Mouse (Mus musculus) hindbrain, embryonic 10.5 days (tissue): ENCODE results near the gene Pde4a. TPM values are rescaled to one million over a fixed set of nuclear protein-coding genes. Genes with fewer than 3 reads are reported as not detected.
A peak's percentile ranks its signal among the peaks of the same experiment; 100 is the strongest.

Experiments used
- DNase-seq: peaks from one replicate; pipeline ENCODE4 v3.0.0-alpha.2; 2017; ENCODE audit warnings: low spot score
- H3K27ac ChIP-seq: fragments of 300-500 bp; sonication (generic); 2 replicates; pipeline ENCODE4 v1.5.1; 2016; ENCODE audit warnings: mild to moderate bottlenecking, moderate library complexity
- H3K27me3 ChIP-seq: fragments of 300-500 bp; sonication (generic); 2 replicates; pipeline ENCODE4 v1.6.1; 2016; ENCODE audit warnings: mild to moderate bottlenecking; ENCODE audit not compliant: poor library complexity, insufficient read depth, severe bottlenecking
- H3K36me3 ChIP-seq: fragments of 300-500 bp; sonication (generic); 2 replicates; pipeline ENCODE4 v1.6.1; 2016; ENCODE audit warnings: mild to moderate bottlenecking, moderate library complexity
- H3K4me1 ChIP-seq: fragments of 300-500 bp; sonication (generic); replicated peaks from 2 replicates; pipeline ENCODE4 v1.6.1; 2016; ENCODE audit warnings: mild to moderate bottlenecking
- H3K4me3 ChIP-seq: fragments of 300-500 bp; sonication (generic); 2 replicates; pipeline ENCODE4 v1.5.1; 2016; ENCODE audit warnings: mild to moderate bottlenecking, moderate library complexity
- H3K9me3 ChIP-seq: fragments of 300-500 bp; sonication (generic); 2 replicates; pipeline ENCODE4 v1.6.1; 2016; ENCODE audit warnings: mild to moderate bottlenecking, moderate library complexity
- WGBS: fragments of 180-500 bp; shearing (Covaris S2); methylation state at CpG from one replicate; pipeline ENCODE4 v1.1.7; 2016; 5-methylcytosine and 5-hydroxymethylcytosine counted together
- polyA plus RNA-seq: library from polyadenylated mRNA; unstranded; fragments of >200 nt; fragmentation: Nextera tagmentation; extraction: Ambion mirVana; gene quantifications from 2 replicates; pipeline ENCODE4 v1.2.1, GENCODE M21; 2016

Gene Pde4a
- polyA plus RNA-seq, result 3.7 and 6.5 TPM in 2 replicates

DNA sequence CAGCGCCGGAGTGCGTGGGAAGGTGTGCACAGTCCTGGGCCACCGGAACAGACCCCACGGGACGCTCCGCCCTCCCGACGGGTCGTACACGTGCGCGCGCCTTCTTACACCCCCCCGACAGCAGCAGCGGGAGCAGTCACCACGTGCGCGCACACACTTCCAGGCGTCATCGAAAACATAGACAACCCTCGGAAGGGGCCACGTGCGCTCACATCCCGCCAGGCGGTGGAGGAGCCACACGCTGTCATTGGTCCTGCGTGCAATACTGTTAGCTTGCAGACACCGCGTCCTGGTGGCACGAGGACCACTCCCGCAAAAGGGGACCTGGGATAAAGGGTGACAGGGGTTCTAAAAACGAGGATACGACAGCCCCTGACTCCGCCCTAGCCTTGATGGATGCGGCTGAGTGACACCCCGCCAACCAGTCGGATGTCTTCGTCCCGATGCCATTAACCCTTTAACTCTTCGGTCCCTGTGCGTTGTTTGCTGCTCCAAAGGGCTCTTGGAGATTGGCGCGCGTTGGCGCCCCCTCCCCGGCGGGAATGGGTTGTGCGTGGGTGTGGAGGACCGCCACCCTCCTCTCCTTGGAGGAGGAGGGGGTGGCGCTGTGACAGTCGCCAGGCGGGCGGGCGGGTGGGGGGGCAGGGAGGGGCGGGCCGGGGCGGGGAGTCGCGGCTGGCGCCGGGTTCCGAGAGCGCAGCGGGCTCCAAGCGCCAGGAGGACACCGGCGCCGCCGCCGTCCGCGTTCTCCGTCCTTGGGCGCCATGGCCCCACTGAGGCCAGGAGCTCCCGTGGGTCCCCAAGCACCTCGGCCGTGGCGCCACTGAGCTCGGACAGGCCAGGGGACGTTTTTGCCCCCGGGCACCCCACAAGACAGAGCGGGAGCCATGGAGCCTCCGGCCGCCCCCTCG, at the start of gene Pde4a:
Gene Pde4a, plus strand, starts transcription at position 674 of the 911 bp plus-strand sequence.
- Histone ChIP-seq H3K27ac (peak within 1 kb of the TSS; percentile 68), H3K36me3 (no peaks in the 10 kb centered on the region), H3K27me3 (peaks cover 81% of the 10 kb centered on the region), H3K4me3 (peak within 1 kb of the TSS; percentile 53), H3K9me3 (no peaks in the 10 kb centered on the region), H3K4me1 (peaks cover 66% of the 10 kb centered on the region)
- DNase-seq, result peak; percentile 45
- under 1% methylated on average over 84 of the region's 86 CpGs for WGBS

DNA sequence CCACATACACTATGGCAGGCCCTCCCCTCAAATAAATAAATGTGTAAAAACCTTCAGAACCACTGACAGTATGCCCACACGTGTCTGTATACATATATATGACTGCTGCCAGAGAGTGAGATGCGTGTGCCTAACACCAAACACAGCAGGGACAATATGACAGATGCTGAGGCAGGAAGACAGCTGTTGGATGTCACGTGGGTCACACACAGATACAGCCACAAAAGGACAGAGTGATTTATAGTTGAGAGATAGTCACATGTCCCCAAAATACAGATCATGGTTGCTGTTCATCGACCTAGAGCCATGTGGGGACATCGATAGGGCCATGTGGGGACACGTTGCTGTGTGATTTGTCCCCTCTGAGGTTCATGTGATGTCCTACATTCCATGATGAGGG, 48.4 kb upstream of the Pde4a start:
- Histone ChIP-seq H3K4me1 (no peaks in the 10 kb centered on the region), H3K27me3 (no peaks in the 10 kb centered on the region), H3K27ac (no peak overlapping the region), H3K4me3 (no peak overlapping the region), H3K9me3 (no peaks in the 10 kb centered on the region), H3K36me3 (peaks cover 20% of the 10 kb centered on the region)
- 83% methylated on average over 6 of the region's 6 CpGs for WGBS
- DNase-seq, result no peak

DNA sequence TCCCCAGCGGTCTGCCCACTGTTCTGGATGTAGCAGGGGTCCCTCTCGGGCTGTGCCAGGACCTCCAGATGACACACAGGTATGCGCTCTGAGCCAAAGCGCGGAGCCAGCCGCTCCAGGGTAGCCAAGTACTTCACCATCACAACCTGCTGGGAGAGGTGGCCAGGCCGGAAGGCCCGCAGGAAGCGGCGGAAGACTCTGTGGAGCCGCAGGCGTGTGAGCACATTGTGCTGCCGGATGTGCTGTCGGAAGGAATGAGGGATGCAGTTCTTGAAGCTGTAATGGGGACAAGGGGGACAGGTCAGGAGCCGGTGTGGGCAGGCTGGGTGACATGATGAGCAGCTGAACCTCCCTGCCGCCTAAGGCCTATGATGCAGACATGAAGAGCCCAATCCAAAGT, 44.0 kb upstream of the Pde4a start:
- Histone ChIP-seq H3K4me3 (no peak overlapping the region), H3K36me3 (peaks cover 54% of the 10 kb centered on the region), H3K27ac (no peak overlapping the region), H3K27me3 (no peaks in the 10 kb centered on the region), H3K9me3 (no peaks in the 10 kb centered on the region), H3K4me1 (no peaks in the 10 kb centered on the region)
- WGBS, result 90% methylated on average over 16 of the region's 16 CpGs
- DNase-seq, result no peak

DNA sequence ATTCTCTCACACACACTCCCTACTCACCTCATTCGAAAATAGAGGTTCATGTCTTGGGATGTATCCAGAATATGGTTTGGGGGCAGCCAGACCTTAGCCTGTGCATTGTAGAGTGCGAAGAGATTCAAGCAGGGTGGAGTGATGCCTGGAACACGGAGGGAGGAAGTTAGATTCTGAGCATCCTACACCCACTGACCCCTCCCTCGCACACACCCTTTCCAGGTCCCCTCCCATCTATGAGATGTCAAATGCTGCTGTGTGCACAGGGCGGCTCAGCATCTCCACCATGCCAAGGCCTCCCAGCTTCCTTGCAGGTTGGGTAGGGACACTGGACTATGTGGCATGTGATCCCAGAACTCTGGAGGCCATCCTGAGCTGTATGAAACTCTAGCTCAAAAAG, 40.7 kb upstream of the Pde4a start:
- Histone ChIP-seq H3K27me3 (no peaks in the 10 kb centered on the region), H3K36me3 (peaks cover 60% of the 10 kb centered on the region), H3K27ac (no peak overlapping the region), H3K9me3 (no peaks in the 10 kb centered on the region), H3K4me1 (no peaks in the 10 kb centered on the region), H3K4me3 (no peak overlapping the region)
- DNase-seq, result no peak
- 87% methylated on average over 5 of the region's 5 CpGs for WGBS

DNA sequence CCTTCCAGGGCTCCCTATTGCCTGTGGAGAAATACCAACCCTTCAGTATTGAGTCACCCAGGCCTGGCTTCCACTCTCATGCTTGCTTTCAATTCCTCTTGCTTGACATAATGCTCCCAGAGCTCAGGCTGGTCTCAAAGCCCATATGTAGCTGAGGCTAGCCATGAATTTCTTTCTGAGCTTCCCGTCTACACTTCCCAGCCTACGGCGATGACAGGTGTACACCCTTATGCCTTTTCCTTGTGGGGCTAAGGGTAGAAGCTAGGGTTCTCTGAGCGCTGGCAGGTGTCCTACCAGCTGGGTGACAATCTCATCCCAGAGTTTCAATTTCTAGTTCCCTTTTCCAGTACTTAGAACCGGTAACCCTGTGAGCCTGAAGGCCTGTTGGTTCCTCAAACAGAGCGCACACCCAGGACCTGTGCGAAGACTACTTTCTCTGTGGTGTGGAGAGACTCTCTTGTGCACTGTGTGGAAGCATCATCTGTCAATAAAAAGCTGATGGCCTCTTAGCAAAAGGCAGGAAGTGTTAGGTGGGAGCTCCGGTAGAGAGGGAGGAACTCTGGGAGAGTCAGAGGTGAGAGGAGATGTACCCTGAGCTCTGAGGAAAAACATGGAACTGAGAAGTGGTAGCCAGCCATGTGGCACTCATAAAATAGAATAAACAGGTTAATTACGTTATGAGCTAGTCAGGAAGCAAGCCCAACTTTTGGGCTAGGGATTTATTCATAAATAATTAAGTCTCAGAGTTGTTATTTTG, 39.8 kb upstream of the Pde4a start:
- Histone ChIP-seq H3K36me3 (peaks cover 53% of the 10 kb centered on the region), H3K27ac (no peak overlapping the region), H3K27me3 (no peaks in the 10 kb centered on the region), H3K9me3 (no peaks in the 10 kb centered on the region), H3K4me1 (peaks cover 6% of the 10 kb centered on the region), H3K4me3 (no peak overlapping the region)
- no peak for DNase-seq
- 89% methylated on average over 9 of the region's 9 CpGs for WGBS

DNA sequence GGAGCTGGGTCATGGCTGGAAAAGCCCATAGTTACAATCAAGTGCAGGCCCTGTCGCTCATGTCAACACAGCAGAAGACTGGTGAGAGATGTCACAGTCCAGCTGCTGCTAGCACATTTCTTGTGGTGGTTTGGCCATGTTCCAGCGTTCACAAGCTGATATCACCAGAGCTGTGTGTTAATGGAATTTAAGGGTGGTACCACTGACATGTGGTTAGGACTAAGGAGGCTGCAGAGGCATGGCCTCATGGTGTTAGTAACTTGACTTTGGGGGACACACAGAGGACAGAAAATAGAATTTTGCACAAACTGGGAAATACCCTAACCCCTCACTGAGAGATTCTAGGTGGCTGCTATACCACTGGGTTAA, 39.3 kb upstream of the Pde4a start:
- no peaks in the 10 kb centered on the region for H3K9me3 ChIP-seq

DNA sequence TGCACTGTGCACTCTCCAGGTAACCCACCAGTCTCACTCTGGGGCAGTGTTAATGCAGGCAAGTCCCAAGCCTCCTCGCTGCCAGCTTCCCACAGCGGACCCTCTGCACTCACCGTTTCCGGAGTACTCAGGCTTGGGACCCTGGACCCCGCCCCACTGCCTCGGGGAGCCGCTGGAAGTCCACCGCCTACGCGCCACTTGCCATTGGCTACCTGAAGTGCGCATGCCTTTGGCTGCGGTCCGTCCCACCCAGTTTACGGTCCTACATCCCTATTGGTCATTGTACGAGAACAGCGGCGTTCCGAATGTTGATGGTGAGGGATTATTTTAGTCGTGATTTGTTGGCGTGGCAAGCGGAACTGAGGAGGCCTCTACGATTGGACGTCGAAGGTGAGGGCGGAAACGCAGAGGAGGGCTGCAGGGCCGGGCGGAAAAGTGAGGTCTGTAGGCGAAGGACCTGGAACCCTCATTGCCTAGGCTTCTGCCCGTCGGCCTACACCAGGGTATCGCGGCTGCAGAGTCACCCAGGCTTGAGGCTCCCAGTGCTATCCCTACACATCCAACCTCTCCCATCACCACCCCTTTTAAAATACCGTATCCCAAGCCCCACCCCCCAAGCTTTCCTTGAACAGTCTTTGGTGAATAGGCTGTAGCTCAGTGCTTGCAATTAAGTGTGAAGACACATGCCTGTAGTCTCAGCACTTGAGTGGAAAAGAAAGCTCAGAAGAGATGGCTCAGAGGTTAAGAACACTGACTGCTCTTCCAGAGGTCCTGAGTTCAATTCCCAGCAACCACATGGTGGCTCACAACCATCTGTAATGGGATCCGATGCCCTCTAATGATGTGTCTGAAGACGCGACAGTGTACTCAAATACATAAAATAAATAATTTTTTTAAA, 34.2 kb upstream of the Pde4a start, which contains the start of gene Tyk2:
Gene Tyk2, minus strand, starts transcription at position 185 of the 898 bp plus-strand sequence.
- Histone ChIP-seq H3K36me3 (peaks cover 12% of the 10 kb centered on the region), H3K27me3 (no peaks in the 10 kb centered on the region), H3K4me1 (peaks cover 17% of the 10 kb centered on the region), H3K4me3 (peak within 1 kb of the TSS; percentile 61), H3K9me3 (no peaks in the 10 kb centered on the region), H3K27ac (peak within 1 kb of the TSS; percentile 81)
- WGBS, result 6% methylated on average over 37 of the region's 37 CpGs
- DNase-seq, result peak; percentile 95

More for the DNA sequence above, 39.3 kb upstream of the Pde4a start:
- no peak for DNase-seq
- peaks cover 7% of the 10 kb centered on the region for H3K4me1 ChIP-seq
- H3K27ac ChIP-seq, result no peak overlapping the region
- no peaks in the 10 kb centered on the region for H3K27me3 ChIP-seq
- 91% methylated on average over 2 of the region's 2 CpGs for WGBS
- no peak overlapping the region for H3K4me3 ChIP-seq
- peaks cover 48% of the 10 kb centered on the region for H3K36me3 ChIP-seq

DNA sequence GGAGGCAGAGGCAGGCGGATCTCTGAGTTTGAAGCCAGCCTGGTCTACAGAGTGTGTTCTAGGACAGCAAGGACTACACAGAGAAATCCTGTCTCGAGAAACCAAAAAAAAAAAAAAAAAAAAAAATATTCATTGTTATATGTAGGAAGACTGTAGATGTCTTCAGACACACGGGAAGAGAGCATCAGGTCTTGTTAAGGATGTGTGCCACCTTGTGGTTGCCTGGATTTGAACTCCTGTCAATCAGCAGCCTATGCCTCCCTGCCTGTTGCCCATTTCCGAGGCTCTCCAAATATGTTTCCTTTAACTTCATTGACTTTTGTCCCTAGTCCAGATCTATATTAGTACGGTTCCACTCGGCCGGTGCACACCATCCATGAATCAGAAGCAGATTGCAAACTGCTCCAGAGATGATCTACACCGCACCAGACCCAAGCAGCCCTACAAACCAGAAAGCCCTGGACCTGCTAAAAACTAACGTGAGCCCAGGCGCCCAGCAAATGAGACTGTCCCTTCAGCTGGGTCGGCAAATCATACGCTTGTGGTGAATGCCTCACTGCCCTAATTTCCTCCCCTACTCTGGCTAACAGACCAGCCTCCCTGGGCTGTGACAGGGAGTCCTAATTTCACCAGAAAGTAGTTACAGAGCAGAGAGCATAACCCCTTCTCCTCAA, 33.3 kb upstream of the Pde4a start:
- Histone ChIP-seq H3K9me3 (no peaks in the 10 kb centered on the region), H3K36me3 (peaks cover 7% of the 10 kb centered on the region), H3K4me3 (no peak overlapping the region), H3K27me3 (no peaks in the 10 kb centered on the region), H3K27ac (no peak overlapping the region), H3K4me1 (peaks cover 17% of the 10 kb centered on the region)
- DNase-seq, result no peak
- WGBS, result 86% methylated on average over 12 of the region's 12 CpGs

DNA sequence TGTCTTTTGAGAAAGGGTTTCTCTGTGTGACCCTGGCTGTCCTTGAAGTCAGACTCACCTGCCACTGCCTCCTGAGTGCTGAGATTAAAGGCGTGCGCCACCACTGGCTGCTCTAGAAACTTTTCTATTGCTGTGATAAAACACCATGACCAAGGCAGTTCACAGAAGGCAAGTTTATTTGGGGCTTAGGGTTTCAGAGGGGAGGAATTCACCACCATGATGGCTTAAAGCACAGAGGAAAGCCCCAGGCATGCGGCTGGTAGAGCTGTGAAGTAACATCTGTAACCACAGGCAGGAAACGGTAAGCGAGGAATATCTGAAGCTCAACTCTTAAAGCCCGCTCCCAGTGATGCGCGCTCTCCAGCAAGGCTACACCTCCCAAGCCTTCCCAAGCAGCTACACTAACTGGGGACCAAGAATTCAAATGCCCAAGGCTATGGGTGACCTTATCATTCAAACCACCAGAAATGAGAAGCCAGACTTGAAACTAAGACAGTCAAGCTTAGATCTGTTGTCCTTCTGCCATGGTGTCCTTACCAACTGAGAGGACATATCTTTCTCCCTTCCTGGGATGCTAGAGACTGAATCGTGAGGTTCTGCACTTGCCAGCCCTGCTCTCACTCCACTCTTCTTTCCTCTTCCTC, 32.3 kb upstream of the Pde4a start:
- peaks cover 17% of the 10 kb centered on the region for H3K4me1 ChIP-seq
- DNase-seq, result no peak
- no peaks in the 10 kb centered on the region for H3K9me3 ChIP-seq
- no peak overlapping the region for H3K4me3 ChIP-seq
- H3K36me3 ChIP-seq, result peaks cover 16% of the 10 kb centered on the region
- WGBS, result 87% methylated on average over 9 of the region's 9 CpGs
- no peaks in the 10 kb centered on the region for H3K27me3 ChIP-seq
- no peak overlapping the region for H3K27ac ChIP-seq

DNA sequence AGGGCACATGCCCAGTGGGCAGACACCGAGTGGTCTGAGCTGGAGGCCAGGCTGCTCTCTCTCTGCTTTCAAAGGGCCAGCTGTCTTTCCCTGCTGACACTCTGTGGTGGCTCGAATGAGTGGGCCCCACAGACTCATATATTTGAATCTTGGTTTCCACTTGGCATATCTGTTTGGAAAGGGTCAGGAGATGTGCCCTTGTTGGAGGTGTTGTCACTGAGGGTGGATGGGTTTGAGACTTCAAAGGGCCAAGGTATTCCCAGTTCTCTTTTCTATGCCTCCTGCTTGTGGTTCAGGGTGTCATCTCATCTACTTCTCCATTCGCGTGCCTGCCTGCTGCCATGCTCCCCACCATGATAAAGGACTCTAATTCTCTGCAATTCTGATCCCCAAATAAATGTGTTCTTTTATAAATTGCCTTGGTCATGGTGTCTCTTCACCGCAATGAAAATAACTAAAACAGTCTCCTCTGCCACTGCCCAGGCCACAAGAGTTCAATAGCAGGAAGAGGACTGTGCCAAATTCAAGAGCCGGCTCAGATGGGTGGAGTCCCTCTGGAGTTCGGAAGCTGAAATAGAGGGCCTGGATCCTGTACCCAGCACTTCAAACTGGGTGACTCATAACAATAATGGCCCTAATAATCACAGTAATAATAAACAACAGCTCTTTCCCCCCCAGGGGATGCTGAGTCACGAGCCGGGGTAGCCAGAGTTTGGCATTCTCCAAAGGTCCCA, 30.8 kb upstream of the Pde4a start:
- H3K27ac ChIP-seq, result no peak overlapping the region
- 79% methylated on average over 9 of the region's 9 CpGs for WGBS
- peaks cover 17% of the 10 kb centered on the region for H3K4me1 ChIP-seq

DNA sequence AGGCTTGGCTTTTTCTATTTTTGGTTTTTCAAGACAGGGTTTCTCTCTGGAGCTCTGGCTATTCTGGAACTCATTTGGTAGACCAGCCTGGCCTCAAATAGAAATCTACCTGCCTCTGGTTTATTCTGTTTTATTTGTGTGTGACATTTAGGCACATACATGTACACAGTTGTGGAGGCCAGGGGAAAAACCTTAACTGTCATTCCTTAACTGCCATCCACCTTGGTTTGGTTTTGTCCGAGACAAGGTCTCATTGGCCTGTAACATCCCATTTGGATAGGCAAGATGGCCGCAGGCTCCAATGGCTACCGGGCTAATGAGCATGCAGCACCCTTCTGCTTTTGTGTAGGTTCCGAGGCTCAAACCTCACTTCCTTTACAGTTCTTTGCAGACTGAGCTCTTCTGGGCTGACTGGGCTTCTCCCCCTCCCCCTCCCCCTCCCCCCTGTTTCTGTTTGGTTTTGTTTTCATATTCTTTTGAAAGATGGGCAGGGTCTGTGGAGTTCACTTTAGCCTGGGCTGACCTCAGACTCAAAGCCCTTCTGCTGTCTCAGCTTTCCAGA, 30.1 kb upstream of the Pde4a start:
- peaks cover 38% of the 10 kb centered on the region for H3K36me3 ChIP-seq
- H3K4me3 ChIP-seq, result no peak overlapping the region
- 83% methylated on average over 4 of the region's 4 CpGs for WGBS
- H3K4me1 ChIP-seq, result peaks cover 14% of the 10 kb centered on the region
- DNase-seq, result no peak
- no peaks in the 10 kb centered on the region for H3K9me3 ChIP-seq
- no peak overlapping the region for H3K27ac ChIP-seq
- no peaks in the 10 kb centered on the region for H3K27me3 ChIP-seq

More for the DNA sequence above, 30.8 kb upstream of the Pde4a start:
- Histone ChIP-seq H3K4me3 (no peak overlapping the region), H3K9me3 (no peaks in the 10 kb centered on the region), H3K27me3 (no peaks in the 10 kb centered on the region), H3K36me3 (peaks cover 32% of the 10 kb centered on the region)
- no peak for DNase-seq
